Mouse (Mus musculus) thymus, adult 2 months (tissue): Measurements from ENCODE around the gene Palmd. TPM values are rescaled to one million over a fixed set of nuclear protein-coding genes. Genes with fewer than 3 reads are reported as not detected.

Experiments used
- DNase-seq: peaks from one replicate; pipeline ENCODE4 v3.0.0; 2021
- H3K27ac ChIP-seq: fragments of 200-500 bp; 2 replicates; pipeline ENCODE4 v1.5.1; 2012; ENCODE audit warnings: low read length, control low read depth; ENCODE audit not compliant: control insufficient read depth, insufficient read depth
- H3K27me3 ChIP-seq: fragments of 200-500 bp; 2 replicates; pipeline ENCODE4 v1.6.1; 2012; ENCODE audit warnings: mild to moderate bottlenecking, low read length, moderate library complexity, mixed read lengths; ENCODE audit not compliant: control insufficient read depth, insufficient read depth
- H3K36me3 ChIP-seq: fragments of 200-500 bp; 2 replicates; pipeline ENCODE4 v1.6.1; 2012; ENCODE audit warnings: mild to moderate bottlenecking, low read length, moderate library complexity; ENCODE audit not compliant: control insufficient read depth, insufficient read depth
- H3K4me1 ChIP-seq: fragments of 200-500 bp; replicated peaks from 2 replicates; pipeline ENCODE4 v1.6.1; 2012; ENCODE audit warnings: low read length; ENCODE audit not compliant: control insufficient read depth, insufficient read depth
- H3K4me3 ChIP-seq: fragments of 200-500 bp; 2 replicates; pipeline ENCODE4 v1.5.1; 2012; ENCODE audit warnings: mild to moderate bottlenecking, low read length, control low read depth, moderate library complexity; ENCODE audit not compliant: control insufficient read depth, insufficient read depth
- CTCF ChIP-seq: fragments of 200-500 bp; IDR thresholded peaks from 2 replicates; pipeline ENCODE4 v1.5.1; 2012; ENCODE audit warnings: mild to moderate bottlenecking, control low read depth, low read length, moderate library complexity, borderline replicate concordance; ENCODE audit not compliant: control insufficient read depth, poor library complexity, insufficient read depth; ENCODE audit errors: extremely low read depth
- POLR2A ChIP-seq: fragments of 200-500 bp; IDR thresholded peaks from 2 replicates; pipeline ENCODE4 v1.6.1; 2012; ENCODE audit warnings: mild to moderate bottlenecking, low read length, control low read depth, moderate library complexity; ENCODE audit not compliant: control insufficient read depth, poor library complexity, insufficient read depth; ENCODE audit errors: extremely low read depth
- WGBS: fragments of 180-500 bp; shearing (Covaris S2); methylation state at CpG from one replicate; pipeline ENCODE4 v1.1.7; 2018; 5-methylcytosine and 5-hydroxymethylcytosine counted together
- polyA plus RNA-seq: library from polyadenylated mRNA; depleted of rRNA; stranded (reverse); fragments of >200 nt; gene quantifications from 2 replicates; pipeline ENCODE4 v1.2.3, GENCODE M21; 2012; rRNA removed

Gene Palmd
- polyA plus RNA-seq, 1 experiment = 1.0 TPM

GRCm38 (mm10) chr3:116890576-116890975 is 78.2 kb downstream of the Palmd start:
- Histone ChIP-seq H3K36me3 (no peaks in the 10 kb centered on the region; the same call in none of the 2 replicates), H3K4me3 (no peak overlapping the region), H3K27ac (no peak overlapping the region), H3K4me1 (no peaks in the 10 kb centered on the region), H3K27me3 (no peaks in the 10 kb centered on the region)
- WGBS = 100% methylated on average over 4 of the region's 4 CpGs
- TF ChIP-seq POLR2A = no peak
- no peak for TF ChIP-seq CTCF
- DNase-seq = no peak

GRCm38 (mm10) chr3:116889358-116889757 is 79.4 kb downstream of the Palmd start:
- DNase-seq = no peak
- no peak overlapping the region for H3K27ac ChIP-seq
- WGBS = 96% methylated on average over 7 of the region's 7 CpGs
- H3K36me3 ChIP-seq = peaks cover 7% of the 10 kb centered on the region
- no peak overlapping the region for H3K4me3 ChIP-seq
- TF ChIP-seq CTCF = no peak
- no peak for TF ChIP-seq POLR2A
- H3K27me3 ChIP-seq = no peaks in the 10 kb centered on the region
- no peaks in the 10 kb centered on the region for H3K4me1 ChIP-seq

GRCm38 (mm10) chr3:116884941-116885340 is 83.8 kb downstream of the Palmd start:
- Histone ChIP-seq H3K27ac (no peak overlapping the region), H3K36me3 (peaks cover 19% of the 10 kb centered on the region), H3K4me1 (no peaks in the 10 kb centered on the region), H3K27me3 (no peaks in the 10 kb centered on the region), H3K4me3 (no peak overlapping the region)
- 98% methylated on average over 8 of the region's 8 CpGs for WGBS
- no peak for TF ChIP-seq POLR2A
- no peak for TF ChIP-seq CTCF
- DNase-seq = no peak

- H3K36me3 ChIP-seq = peaks cover 19% of the 10 kb centered on the region
- H3K4me1 ChIP-seq = no peaks in the 10 kb centered on the region
- DNase-seq = no peak
- no peak for TF ChIP-seq POLR2A
- no peak for TF ChIP-seq CTCF
- no peak overlapping the region for H3K27ac ChIP-seq
- WGBS = 97% methylated on average over 14 of the region's 14 CpGs
- H3K27me3 ChIP-seq = no peaks in the 10 kb centered on the region
- no peak overlapping the region for H3K4me3 ChIP-seq
Measured at GRCm38 (mm10) chr3:116882221-116882960, 86.4 kb downstream of the Palmd start.

- Histone ChIP-seq H3K27ac (no peak overlapping the region), H3K36me3 (no peaks in the 10 kb centered on the region), H3K27me3 (no peaks in the 10 kb centered on the region), H3K4me1 (no peaks in the 10 kb centered on the region), H3K4me3 (no peak overlapping the region)
- no peak for DNase-seq
- 89% methylated on average over 3 of the region's 3 CpGs for WGBS
- TF ChIP-seq POLR2A (no peak), CTCF (no peak)
Measured at GRCm38 (mm10) chr3:116870372-116870771, 98.4 kb downstream of the Palmd start.

Other genes starting within 250 kb of the Palmd start
- gene Agl, start 160.8 kb downstream of the Palmd start, polyA plus RNA-seq = 8.0 and 8.9 TPM in 2 replicates
- 19.2 and 24.8 TPM in 2 replicates for gene Frrs1, start 109.5 kb downstream of the Palmd start, polyA plus RNA-seq
- not detected in 2 replicates for gene 4930455H04Rik, start 720 bp downstream of the Palmd start, polyA plus RNA-seq